In the genomic region with DNA sequence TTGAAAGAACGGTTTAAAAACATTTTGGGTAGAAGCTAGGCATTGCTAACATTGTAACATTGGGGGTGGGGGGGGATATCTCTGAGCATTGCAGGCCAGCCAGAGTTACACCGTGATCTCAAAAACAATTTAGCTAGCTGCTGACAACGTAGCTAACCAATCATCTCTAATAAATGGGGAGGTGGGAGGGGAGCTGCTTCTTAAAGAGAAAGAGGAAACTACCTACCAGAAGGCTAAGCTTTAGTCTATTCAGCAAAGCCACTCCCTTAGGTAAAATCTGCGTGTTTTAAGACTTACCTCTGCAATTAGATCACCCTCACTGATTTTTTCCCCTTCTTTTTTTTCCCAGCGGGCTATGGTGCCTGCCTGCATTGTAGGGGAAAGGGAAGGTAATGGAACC, we compare ENCODE assay signal across 8 mouse cellular contexts. TPM values are rescaled to one million over a fixed set of nuclear protein-coding genes. Genes with fewer than 3 reads are reported as not detected.
DNase-seq lines count a peak whose midpoint lies in the region; ATAC-seq and TF ChIP-seq lines count a peak whose summit lies in the region.

No protein-coding gene starts in this region.

- peak overlapping the region; percentile 80 for H3K4me2 ChIP-seq in lung, embryonic 14.5 days
- peak overlapping the region; percentile 65 for H3K4me2 ChIP-seq in embryonic facial prominence, embryonic 11.5 days (ENCODE audit: low read depth, low read length)
- H3K4me2 ChIP-seq in intestine, postnatal 0 days (replicated peaks; ENCODE audit: low read depth), result peak overlapping the region; percentile 80

- H3K4me1 ChIP-seq in lung, embryonic 14.5 days (ENCODE audit: insufficient read depth), result peaks cover 5% of the 10 kb centered on the region; the same call in 1 of the 2 replicates
- H3K4me1 ChIP-seq in embryonic facial prominence, embryonic 11.5 days (ENCODE audit: control insufficient read depth, insufficient read depth, low read length), result peaks cover 2% of the 10 kb centered on the region; the same call in 1 of the 2 replicates
- no peaks in the 10 kb centered on the region for H3K4me1 ChIP-seq in intestine, postnatal 0 days (replicated peaks; ENCODE audit: control insufficient read depth, insufficient read depth, low read length)
- peaks cover 5% of the 10 kb centered on the region; the same call in 1 of the 2 replicates for H3K4me1 ChIP-seq in olfactory bulb, adult 2 months (ENCODE audit: control insufficient read depth, insufficient read depth, low read length)

- no peak for TF ChIP-seq CTCF in lung, embryonic 14.5 days (IDR thresholded peaks at IDR 0.05; ENCODE audit: low read depth)
- no peak for TF ChIP-seq CTCF in intestine, postnatal 0 days (IDR thresholded peaks at IDR 0.05; ENCODE audit: low read depth)
- no peak for TF ChIP-seq CTCF in olfactory bulb, adult 2 months (IDR thresholded peaks at IDR 0.05; ENCODE audit: insufficient read depth, low read depth, low read length)

- no peaks in the 10 kb centered on the region for H3K27me3 ChIP-seq in lung, embryonic 14.5 days (ENCODE audit: insufficient read depth, low read length)
- no peaks in the 10 kb centered on the region for H3K27me3 ChIP-seq in embryonic facial prominence, embryonic 11.5 days (ENCODE audit: control insufficient read depth, insufficient read depth, low read length)
- H3K27me3 ChIP-seq in intestine, postnatal 0 days (replicated peaks; ENCODE audit: control insufficient read depth, insufficient read depth, low read length), result no peaks in the 10 kb centered on the region

- no peak overlapping the region for H3K27ac ChIP-seq in lung, embryonic 14.5 days (ENCODE audit: low read depth)
- no peak overlapping the region for H3K27ac ChIP-seq in embryonic facial prominence, embryonic 11.5 days (replicated peaks; ENCODE audit: low read depth, low read length)
- H3K27ac ChIP-seq in intestine, postnatal 0 days (ENCODE audit: low read depth, low read length), result no peak overlapping the region
- H3K27ac ChIP-seq in olfactory bulb, adult 2 months (ENCODE audit: insufficient read depth, low read depth, low read length), result peak overlapping the region; percentile 78; the same call in 1 of the 2 replicates

- peak; percentile 2 for DNase-seq in lung, embryonic 14.5 days
- no peak for DNase-seq in lung, adult 18-20 months
- peak; percentile 4 for DNase-seq in embryonic facial prominence, embryonic 11.5 days (ENCODE audit: low spot score)
- DNase-seq in cerebellum, adult 9-11 months, result no peak
- no peak for DNase-seq in cerebellum, postnatal 36 days
- no peak for DNase-seq in c-Kit-positive CD71-positive TER-119-positive erythroid progenitor cells, embryonic 14.5 days (ENCODE audit: low spot score)

- TF ChIP-seq POLR2A in olfactory bulb, adult 2 months (IDR thresholded peaks at IDR 0.05; ENCODE audit: insufficient read depth, low read depth, low read length), result no peak

- no peak for ATAC-seq in lung, embryonic 14.5 days (ENCODE audit: insufficient read depth)
- no peak for ATAC-seq in embryonic facial prominence, embryonic 11.5 days (replicated peaks; ENCODE audit: insufficient number of reproducible peaks, low FRiP score, low TSS enrichment, low read depth)
- no peak for ATAC-seq in intestine, postnatal 0 days

- no peaks in the 10 kb centered on the region for H3K9me3 ChIP-seq in lung, embryonic 14.5 days (ENCODE audit: low read depth, low read length)
- H3K9me3 ChIP-seq in embryonic facial prominence, embryonic 11.5 days (replicated peaks; ENCODE audit: control insufficient read depth, low read length), result no peaks in the 10 kb centered on the region
- no peaks in the 10 kb centered on the region for H3K9me3 ChIP-seq in intestine, postnatal 0 days (ENCODE audit: control insufficient read depth)

- 18% methylated on average over 5 of the region's 5 CpGs for WGBS in lung, embryonic 14.5 days
- WGBS in embryonic facial prominence, embryonic 11.5 days, result 32% methylated on average over 5 of the region's 5 CpGs
- whole genome bisulfite sequencing in intestine, postnatal 0 days, result 18% methylated on average over 5 of the region's 5 CpGs
- WGBS in olfactory bulb, adult 2 months, result 12% methylated on average over 5 of the region's 5 CpGs

- peak overlapping the region; percentile 87 for H3K4me3 ChIP-seq in lung, embryonic 14.5 days (ENCODE audit: low read depth, low read length)
- H3K4me3 ChIP-seq in embryonic facial prominence, embryonic 11.5 days (ENCODE audit: low read depth, low read length), result peak overlapping the region; percentile 79
- H3K4me3 ChIP-seq in intestine, postnatal 0 days (ENCODE audit: low read depth, low read length), result peak overlapping the region; percentile 97
- no peak overlapping the region; the same call in 1 of the 2 replicates for H3K4me3 ChIP-seq in olfactory bulb, adult 2 months (ENCODE audit: insufficient read depth, low read depth, low read length)

- H3K9ac ChIP-seq in lung, embryonic 14.5 days, result peak overlapping the region; percentile 89
- peak overlapping the region; percentile 84 for H3K9ac ChIP-seq in embryonic facial prominence, embryonic 11.5 days (replicated peaks; ENCODE audit: low read length)
- peak overlapping the region; percentile 80; the same call in 1 of the 2 replicates for H3K9ac ChIP-seq in intestine, postnatal 0 days (ENCODE audit: low read depth, low read length)

- H3K36me3 ChIP-seq in lung, embryonic 14.5 days (ENCODE audit: insufficient read depth), result peaks cover 20% of the 10 kb centered on the region
- H3K36me3 ChIP-seq in embryonic facial prominence, embryonic 11.5 days (replicated peaks; ENCODE audit: control insufficient read depth, insufficient read depth, low read depth, low read length), result no peaks in the 10 kb centered on the region; the same call in 1 of the 2 replicates
- H3K36me3 ChIP-seq in intestine, postnatal 0 days (ENCODE audit: control insufficient read depth, insufficient read depth), result peaks cover 27% of the 10 kb centered on the region

RNA-seq across cellular contexts. Expression of a gene that starts 1.2 kb away (rescaled TPM):
- polyA plus RNA-seq in lung, embryonic 14.5 days (2014; fragmentation: Nextera tagmentation; extraction: Ambion mirVana), result 53.7 and 55.3 TPM in 2 replicates
- polyA plus RNA-seq in embryonic facial prominence, embryonic 11.5 days (2014; fragmentation: Nextera tagmentation; extraction: Ambion mirVana), result 61.2 and 65.6 TPM in 2 replicates
- polyA plus RNA-seq in intestine, postnatal 0 days (2015; fragmentation: Nextera tagmentation; extraction: Ambion mirVana), result 35.3 and 41.7 TPM in 2 replicates
- not detected in 2 replicates for polyA plus RNA-seq in olfactory bulb, adult 2 months (2012; ENCODE audit: insufficient read depth, insufficient read length, low replicate concordance, missing spikeins)

RNA-seq across cellular contexts. Expression of a gene that starts 41.1 kb away (rescaled TPM):
- 21.9 and 25.2 TPM in 2 replicates for polyA plus RNA-seq in lung, embryonic 14.5 days (2014; fragmentation: Nextera tagmentation; extraction: Ambion mirVana)
- polyA plus RNA-seq in embryonic facial prominence, embryonic 11.5 days (2014; fragmentation: Nextera tagmentation; extraction: Ambion mirVana), result 30.8 and 35.3 TPM in 2 replicates
- polyA plus RNA-seq in intestine, postnatal 0 days (2015; fragmentation: Nextera tagmentation; extraction: Ambion mirVana), result 13.9 and 14.6 TPM in 2 replicates
- polyA plus RNA-seq in olfactory bulb, adult 2 months (2012; ENCODE audit: insufficient read depth, insufficient read length, low replicate concordance, missing spikeins), result not detected in 2 replicates

RNA-seq across cellular contexts. Expression of a gene that starts 41.3 kb away (rescaled TPM):
- polyA plus RNA-seq in lung, embryonic 14.5 days (2014; fragmentation: Nextera tagmentation; extraction: Ambion mirVana), result 3.8 and 4.5 TPM in 2 replicates
- 3.1 and 5.3 TPM in 2 replicates for polyA plus RNA-seq in embryonic facial prominence, embryonic 11.5 days (2014; fragmentation: Nextera tagmentation; extraction: Ambion mirVana)
- polyA plus RNA-seq in intestine, postnatal 0 days (2015; fragmentation: Nextera tagmentation; extraction: Ambion mirVana), result 0.88 and 1.6 TPM in 2 replicates
- polyA plus RNA-seq in olfactory bulb, adult 2 months (2012; ENCODE audit: insufficient read depth, insufficient read length, low replicate concordance, missing spikeins), result not detected in 2 replicates

RNA-seq across cellular contexts. Expression of a gene that starts 54.7 kb away (rescaled TPM):
- 224 and 244 TPM in 2 replicates for polyA plus RNA-seq in lung, embryonic 14.5 days (2014; fragmentation: Nextera tagmentation; extraction: Ambion mirVana)
- 301 and 326 TPM in 2 replicates for polyA plus RNA-seq in embryonic facial prominence, embryonic 11.5 days (2014; fragmentation: Nextera tagmentation; extraction: Ambion mirVana)
- 387 and 412 TPM in 2 replicates for polyA plus RNA-seq in intestine, postnatal 0 days (2015; fragmentation: Nextera tagmentation; extraction: Ambion mirVana)
- not detected in 2 replicates for polyA plus RNA-seq in olfactory bulb, adult 2 months (2012; ENCODE audit: insufficient read depth, insufficient read length, low replicate concordance, missing spikeins)

RNA-seq across cellular contexts. Expression of a gene that starts 54.8 kb away (rescaled TPM):
- polyA plus RNA-seq in lung, embryonic 14.5 days (2014; fragmentation: Nextera tagmentation; extraction: Ambion mirVana), result 288 and 300 TPM in 2 replicates
- 302 and 308 TPM in 2 replicates for polyA plus RNA-seq in embryonic facial prominence, embryonic 11.5 days (2014; fragmentation: Nextera tagmentation; extraction: Ambion mirVana)
- 738 and 800 TPM in 2 replicates for polyA plus RNA-seq in intestine, postnatal 0 days (2015; fragmentation: Nextera tagmentation; extraction: Ambion mirVana)
- not detected in 2 replicates for polyA plus RNA-seq in olfactory bulb, adult 2 months (2012; ENCODE audit: insufficient read depth, insufficient read length, low replicate concordance, missing spikeins)

Comparison
In these comparisons a context has a peak if more than half of its experiments do, and no peak if none do; other contexts are left out.
1. DNase-seq: peak in lung, embryonic 14.5 days (single experiment) and embryonic facial prominence, embryonic 11.5 days (single experiment); none in lung, adult 18-20 months (0 of 2), cerebellum, adult 9-11 months (single experiment), cerebellum, postnatal 36 days (0 of 2) and c-Kit-positive CD71-positive TER-119-positive erythroid progenitor cells, embryonic 14.5 days (single experiment).
2. RNA of a gene that starts 41.1 kb away (polyA plus RNA-seq): 30.8 to 35.3 TPM in embryonic facial prominence, embryonic 11.5 days, 21.9 to 25.2 TPM in lung, embryonic 14.5 days and 13.9 to 14.6 TPM in intestine, postnatal 0 days; not detected in olfactory bulb, adult 2 months; every median in the first group is over 10 times any median in the second.
3. Peak in every context shown above with its lines, with median percentiles within 50 percentile points of each other: H3K4me2 ChIP-seq and H3K9ac ChIP-seq.